Mouse (Mus musculus) heart, adult 2 months (tissue): Measurements from ENCODE around the gene Kcnq1.

Experiments used
- CTCF ChIP-seq: fragments of 200-600 bp; IDR thresholded peaks from 2 replicates; pipeline ENCODE4 v1.8.1; 2022; ENCODE audit warnings: antibody characterized with exemption, mild to moderate bottlenecking, moderate library complexity
- EP300 ChIP-seq: fragments of 200-500 bp; IDR thresholded peaks from 2 replicates; pipeline ENCODE4 v1.6.1; 2011; ENCODE audit warnings: low read depth, low read length, control low read depth; ENCODE audit not compliant: insufficient read depth
- POLR2A ChIP-seq: fragments of 200-500 bp; IDR thresholded peaks from 2 replicates; pipeline ENCODE4 v1.6.1; 2011; ENCODE audit warnings: mild to moderate bottlenecking, low read depth, low read length, control low read depth; ENCODE audit not compliant: insufficient read depth

DNA sequence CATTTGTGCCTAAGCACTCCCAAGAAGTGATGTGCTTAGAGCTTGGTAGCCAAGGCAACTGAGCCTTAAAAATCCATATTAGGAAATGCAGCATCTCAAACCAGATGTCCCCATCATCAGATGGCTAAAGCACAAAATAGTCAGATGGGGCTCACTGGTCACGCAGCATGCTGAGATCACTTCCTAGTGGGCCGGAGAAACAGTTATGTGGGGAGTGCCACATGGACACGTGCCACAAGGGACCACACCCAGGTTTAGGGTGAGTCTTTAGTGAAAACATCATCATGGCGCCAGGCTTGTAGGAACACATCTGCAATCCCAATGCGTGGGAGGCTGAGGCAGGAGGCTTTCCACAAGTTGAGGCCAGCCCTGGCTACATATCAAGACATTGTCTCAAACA, 10.4 kb downstream of the Kcnq1 start:
- TF ChIP-seq CTCF (no peak), POLR2A (no peak), EP300 (no peak)
